Mouse (Mus musculus): ENCODE data around the gene Sult2a7. TPM values are rescaled to one million over a fixed set of nuclear protein-coding genes. Genes with fewer than 3 reads are reported as not detected.

Sult2a7 gene
- polyA plus RNA-seq, 1 experiment from 2014 or later, result not detected

Other genes with a start within 250 kb of the Sult2a7 start
- not detected in 2 replicates for gene Sult2a6, start 239.4 kb downstream of the Sult2a7 start, polyA plus RNA-seq (2015; fragmentation: Nextera tagmentation; extraction: Ambion mirVana)
- not detected in 2 replicates for gene Obox8, start 160.7 kb downstream of the Sult2a7 start, polyA plus RNA-seq (2015; fragmentation: Nextera tagmentation; extraction: Ambion mirVana)
- not detected in 2 replicates for gene Sult2a8, start 47.5 kb downstream of the Sult2a7 start, polyA plus RNA-seq (2015; fragmentation: Nextera tagmentation; extraction: Ambion mirVana)
- 0.21 TPM in 2 replicates for gene Vmn1r90, start 69.3 kb upstream of the Sult2a7 start, polyA plus RNA-seq (2015; fragmentation: Nextera tagmentation; extraction: Ambion mirVana)
- not detected in 2 replicates for gene Obox7, start 165.3 kb upstream of the Sult2a7 start, polyA plus RNA-seq (2015; fragmentation: Nextera tagmentation; extraction: Ambion mirVana)

Measured in kidney, embryonic 16.5 days (tissue).